Mouse (Mus musculus): Measurements from ENCODE around the gene Tmem11.
"Not testable (repeated sequence)": the region's sequence is repeated elsewhere in the genome, so short reads cannot be mapped to it uniquely, and the experiment has no call there.

The Tmem11 gene

DNA sequence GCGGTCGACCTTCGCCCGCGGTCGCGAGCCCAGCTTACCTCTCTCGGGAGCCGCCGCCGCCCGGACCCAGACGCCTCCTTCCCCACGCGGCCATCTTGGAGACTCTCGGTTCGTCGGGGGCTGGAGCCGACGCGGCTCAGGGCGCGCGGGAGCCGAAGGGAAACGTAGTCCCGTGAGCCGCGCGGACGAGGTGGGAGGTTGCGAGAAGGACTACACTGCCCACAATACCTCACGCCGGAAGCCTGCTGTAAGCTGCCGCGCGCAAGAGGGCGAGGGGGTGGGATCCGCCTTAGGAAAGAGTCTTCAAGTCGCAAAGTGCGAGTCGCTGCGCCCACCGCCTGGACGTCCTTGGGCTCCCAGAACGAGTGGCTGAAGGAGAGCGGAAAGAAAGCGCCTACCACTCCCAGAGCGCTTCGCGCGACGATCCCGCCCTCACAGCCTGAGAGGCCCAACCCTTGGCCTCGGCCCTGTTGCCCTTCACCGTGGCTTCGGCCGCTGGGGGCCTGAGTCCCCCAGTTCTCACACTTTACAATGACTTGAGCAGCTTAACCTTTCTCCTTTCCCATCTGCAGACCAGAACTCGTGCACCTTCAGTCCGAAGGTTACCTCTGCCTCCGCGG lies at the start of gene Tmem11:
Tmem11 (minus strand) TSS at position 598 of the 620 bp plus-strand sequence.
- DNase-seq: peak; percentile 94

GRCm38 (mm10) chr11:60927264-60927663 lies 48.2 kb upstream of the Tmem11 start:
- peak; percentile 91 for DNase-seq

DNA sequence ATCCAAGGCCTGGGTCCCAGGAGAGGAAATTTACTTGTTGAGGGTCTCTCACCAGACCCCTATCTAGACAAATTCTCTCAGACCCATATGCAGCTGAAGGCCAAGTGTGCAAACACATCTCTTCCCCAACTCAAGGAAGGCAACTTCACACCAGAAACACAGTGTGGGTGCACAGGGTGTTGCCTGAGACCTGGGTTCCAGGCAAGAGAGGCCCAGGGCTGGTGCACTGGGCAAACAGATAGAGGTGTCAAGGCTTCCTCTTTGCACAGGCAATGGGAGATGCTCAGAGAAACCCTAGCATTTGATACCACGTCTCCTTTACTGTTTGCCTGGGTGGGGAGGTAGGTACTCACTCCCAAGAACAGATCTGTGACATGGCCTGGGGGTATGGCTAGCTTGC lies 45.9 kb upstream of the Tmem11 start:
- DNase-seq: no peak

DNA sequence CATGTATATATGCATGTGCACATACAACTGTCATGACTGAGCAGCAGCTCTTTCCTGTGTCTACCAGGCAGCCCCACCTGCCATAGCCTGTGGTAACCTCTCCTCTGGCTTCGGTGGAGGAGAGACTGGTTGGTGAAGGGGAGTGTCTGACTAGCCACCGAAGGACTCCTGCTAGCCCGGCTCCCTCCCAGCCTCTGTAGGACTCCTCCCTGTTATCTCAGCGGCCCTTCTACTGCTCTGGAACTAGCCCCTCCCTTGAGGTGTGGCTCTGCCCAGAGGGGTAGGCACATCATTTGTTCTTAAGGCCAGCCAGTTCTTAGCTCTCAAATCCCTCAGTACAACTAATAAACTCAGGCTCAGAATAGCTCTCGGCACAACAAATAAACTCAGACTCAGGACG lies 45.4 kb upstream of the Tmem11 start:
- no peak for DNase-seq

DNA sequence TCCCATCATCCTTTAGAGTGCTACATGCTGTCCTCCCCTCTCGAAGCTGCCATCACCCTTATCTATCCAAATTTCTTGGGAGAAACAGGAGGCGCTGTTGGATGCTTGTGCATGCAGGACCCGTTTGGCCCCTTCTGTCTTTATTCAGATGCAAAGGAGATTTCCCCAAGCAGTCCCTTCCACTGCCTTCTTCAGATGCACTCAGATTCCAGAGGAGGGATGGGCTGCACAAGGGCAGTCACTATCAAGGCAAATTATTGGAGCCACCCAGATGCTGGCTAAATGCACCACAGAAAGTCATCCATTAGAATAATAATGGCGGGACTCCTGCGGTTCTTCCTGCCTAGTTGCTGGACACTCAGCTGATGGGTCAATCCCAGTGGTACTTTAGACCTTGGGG lies 43.9 kb upstream of the Tmem11 start:
- DNase-seq: no peak

DNA sequence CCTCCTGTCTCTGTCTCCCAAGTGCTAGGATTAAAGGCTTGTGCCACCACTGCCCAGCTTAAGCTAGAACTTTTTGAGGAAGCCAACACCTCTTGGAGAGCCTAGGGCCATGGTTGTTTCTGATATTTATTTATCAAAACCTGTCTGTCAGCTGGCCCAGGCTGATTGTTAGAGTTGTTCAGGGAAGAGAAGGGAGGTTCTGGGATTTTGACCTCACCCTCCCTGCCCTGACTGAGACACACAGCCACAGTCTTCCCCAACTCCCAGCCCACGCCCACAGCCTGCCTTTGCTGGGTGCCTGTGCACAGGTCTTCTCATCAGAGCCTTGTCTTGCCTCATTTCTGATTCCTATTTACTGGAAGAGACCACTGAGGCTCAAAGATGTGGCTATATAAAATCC lies 43.1 kb upstream of the Tmem11 start:
- no peak for DNase-seq

- DNase-seq: no peak
Measured at GRCm38 (mm10) chr11:60920021-60920420, 40.9 kb upstream of the Tmem11 start.

DNA sequence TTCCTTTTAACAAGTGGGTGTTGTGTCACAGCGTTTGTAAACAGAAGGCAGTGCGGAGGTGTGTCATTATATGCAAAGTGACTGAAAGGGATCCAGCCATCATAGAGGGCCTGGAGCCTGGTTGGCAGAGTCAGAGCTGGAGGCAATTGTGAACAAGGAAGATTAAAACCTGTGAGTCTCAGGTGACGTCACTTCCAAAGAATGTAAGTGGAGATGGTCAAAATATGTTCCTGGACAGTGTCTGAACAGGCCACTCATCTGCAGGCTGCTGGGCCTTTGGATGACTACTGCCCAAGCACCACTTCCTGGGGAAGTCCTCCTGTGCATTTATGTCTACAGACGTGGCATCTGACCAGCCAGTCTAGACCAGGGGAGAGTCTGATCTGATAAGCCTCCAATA lies 36.1 kb upstream of the Tmem11 start:
- DNase-seq: no peak

DNA sequence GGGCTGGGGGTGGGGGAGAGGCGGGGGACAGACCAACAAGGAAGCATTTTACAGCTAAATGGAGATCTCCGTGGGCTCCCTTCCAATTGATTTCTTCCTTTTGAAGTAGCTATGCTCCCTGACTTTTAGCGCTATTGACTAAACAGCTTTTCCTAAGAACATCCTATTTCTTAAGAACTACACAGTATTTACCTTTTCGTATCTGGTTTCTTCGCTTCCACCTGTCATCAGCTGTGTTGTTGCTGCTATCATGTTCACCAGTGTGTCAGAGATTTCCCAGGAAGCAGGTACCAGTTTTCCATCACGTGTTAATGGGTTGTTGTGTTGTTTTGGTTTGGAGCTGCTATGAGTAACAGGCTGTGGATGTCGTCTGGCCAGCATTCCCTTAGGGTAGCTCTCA lies 35.4 kb upstream of the Tmem11 start, which contains the start of gene Natd1:
Natd1 (minus strand) TSS at position 260 of the 400 bp plus-strand sequence.
- DNase-seq: no peak

DNA sequence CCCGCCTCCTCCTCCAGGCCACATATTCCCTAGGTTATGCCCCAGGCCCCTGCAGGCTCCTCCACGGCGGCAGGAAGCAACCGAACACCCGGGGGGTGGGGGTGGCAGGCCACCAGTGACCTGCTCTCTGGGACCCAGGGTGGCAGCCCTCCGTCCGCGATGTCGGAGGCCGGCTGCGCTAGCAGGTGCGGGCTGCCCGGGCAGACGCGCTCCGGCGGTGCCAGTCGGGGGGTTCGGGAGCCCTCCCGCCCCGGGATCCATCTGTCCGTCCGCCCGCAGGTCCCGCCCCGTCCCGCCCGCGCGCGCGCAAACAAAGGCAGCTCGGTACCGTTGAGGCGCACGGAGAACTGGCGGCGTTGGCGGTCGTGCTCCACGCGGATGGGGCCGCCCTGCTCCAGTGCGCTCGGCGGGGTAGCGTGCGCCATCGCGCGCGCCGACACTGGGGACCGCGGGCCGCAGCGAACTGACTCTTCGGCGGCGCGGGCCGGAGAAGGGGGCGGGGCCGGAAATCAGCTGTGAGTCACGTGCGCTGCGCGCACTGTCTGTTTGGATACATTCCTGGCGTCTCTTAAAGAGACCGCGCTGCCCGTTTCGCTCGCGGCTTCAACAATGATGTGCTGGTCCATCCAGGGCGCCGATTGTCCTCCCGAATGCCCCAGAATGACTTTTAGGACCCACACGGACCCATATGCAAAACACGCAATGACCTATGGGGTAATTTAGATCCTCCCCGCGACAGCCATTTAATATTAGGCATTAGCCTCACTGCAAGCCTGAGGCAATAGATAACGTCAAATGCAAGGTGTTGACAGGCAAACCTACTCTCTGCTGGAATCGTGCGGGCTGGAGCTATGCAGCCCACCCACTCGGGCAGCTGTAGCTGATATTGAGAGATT lies 34.5 kb upstream of the Tmem11 start:
- peak; percentile 94 for DNase-seq

DNA sequence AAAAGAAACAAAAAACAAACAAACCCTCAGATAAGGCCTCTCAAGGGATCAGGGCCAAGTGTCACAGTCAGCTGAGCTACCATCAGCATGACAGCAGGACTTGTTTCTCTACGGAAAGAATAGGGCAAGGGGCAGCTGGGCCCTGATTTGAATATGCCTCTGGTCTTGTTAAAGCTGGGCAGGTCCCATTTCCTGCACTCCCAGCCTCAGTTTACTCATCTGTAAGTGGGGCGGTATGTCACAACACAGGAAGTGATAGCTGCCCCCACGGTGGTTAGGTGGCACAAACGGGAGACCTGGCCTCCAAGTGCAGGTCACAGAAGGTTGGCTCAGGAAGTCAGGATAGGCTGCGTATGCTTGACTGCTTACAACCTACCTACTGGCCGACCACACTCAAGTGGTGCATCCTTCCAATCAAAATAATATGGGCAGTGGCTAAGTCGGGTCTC lies 33.5 kb upstream of the Tmem11 start:
- no peak for DNase-seq

DNA sequence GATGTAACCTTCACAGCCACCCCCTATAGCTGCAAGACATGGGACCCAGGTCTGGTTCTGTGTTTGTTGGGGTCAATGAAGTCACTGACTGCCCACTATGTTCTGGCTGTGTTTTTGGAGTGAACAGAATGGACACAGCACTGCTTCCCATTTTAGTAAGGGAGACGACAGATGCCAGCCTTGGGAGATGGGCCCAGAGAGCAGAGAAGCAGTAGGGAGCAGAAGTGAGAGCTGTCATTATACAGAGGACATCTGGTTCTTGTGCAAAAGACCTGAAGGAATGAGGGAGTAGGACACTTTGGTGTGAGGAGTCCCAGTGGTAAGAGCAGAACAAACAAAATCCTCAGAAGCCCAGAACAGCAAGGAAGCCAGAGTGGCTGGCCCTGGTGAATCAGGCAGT lies 30.6 kb upstream of the Tmem11 start:
- no peak for DNase-seq

GRCm38 (mm10) chr11:60908073-60908472 lies 29.0 kb upstream of the Tmem11 start:
- no peak for DNase-seq

DNA sequence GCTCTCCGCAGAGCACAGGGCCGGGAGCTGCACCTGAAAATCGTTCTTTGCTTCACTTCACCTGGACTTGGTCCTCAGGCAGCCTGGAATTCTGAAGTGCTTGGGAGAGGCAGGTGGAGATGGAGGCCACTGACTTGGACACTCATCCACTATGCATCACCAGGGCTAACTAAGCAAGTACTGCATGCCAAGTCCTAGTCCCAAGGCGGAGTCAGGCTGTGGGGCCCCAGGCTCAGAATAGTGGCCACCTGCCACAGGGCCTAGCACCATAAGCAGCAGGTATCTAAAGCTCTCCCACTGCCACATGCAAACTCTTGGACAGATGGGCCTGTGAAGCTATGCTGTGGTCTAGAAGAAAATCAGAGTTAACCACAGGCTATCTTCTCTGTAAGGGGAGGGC lies 27.4 kb upstream of the Tmem11 start:
- DNase-seq: no peak

DNA sequence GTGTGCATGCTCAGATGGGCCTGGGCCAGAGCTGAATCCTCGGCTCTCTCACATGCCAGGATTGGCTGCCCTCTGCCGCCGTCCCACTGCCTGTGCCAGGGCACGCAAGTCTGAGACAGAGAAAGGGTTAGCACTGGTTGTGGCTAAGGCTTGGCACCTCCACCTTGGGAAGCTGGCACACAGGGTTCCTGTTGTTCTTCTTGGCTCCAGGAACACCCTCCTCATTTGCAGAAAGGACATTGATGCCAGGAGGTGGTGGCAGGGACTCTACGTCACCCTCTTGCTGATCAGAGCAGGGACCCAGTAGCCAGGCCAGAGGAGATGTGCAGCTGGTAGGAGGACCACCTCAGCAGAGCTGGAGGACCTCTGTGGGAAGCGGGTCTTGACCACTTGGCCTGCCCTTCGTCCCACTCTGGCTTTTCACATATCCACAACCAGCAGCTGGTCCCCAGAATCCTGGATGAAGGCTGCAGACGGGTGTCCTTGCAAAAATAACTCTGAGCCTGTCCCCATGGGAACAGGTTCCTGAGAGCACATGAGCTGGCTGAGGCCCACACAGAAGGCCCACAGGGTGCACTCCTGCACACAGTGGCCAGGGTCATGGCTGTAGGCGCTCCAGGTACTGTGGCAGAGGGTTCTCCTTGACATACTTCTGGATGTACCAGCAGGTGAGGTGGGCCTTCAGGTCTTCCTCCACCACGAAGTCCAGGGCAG lies 26.5 kb upstream of the Tmem11 start:
- no peak for DNase-seq

DNA sequence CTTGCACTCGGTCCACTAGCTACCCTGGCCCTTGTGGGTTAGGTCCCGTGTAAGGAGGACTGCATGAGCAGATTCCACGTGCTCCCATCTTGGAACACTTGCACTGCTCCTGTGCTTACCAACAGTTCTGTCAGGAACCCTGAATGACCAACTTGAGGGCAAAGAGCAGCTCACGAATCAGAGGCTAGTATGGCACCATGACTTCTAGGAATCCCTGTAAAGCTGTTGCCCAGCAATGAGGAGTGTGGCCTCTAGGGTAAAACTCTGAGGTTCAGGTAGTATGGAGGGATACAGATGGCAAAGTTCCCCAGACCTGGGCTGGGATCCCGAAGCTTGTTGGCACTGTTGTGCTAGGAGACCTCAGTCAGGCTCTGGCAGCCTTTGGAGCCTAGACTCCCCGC lies 24.6 kb upstream of the Tmem11 start:
- no peak for DNase-seq

DNA sequence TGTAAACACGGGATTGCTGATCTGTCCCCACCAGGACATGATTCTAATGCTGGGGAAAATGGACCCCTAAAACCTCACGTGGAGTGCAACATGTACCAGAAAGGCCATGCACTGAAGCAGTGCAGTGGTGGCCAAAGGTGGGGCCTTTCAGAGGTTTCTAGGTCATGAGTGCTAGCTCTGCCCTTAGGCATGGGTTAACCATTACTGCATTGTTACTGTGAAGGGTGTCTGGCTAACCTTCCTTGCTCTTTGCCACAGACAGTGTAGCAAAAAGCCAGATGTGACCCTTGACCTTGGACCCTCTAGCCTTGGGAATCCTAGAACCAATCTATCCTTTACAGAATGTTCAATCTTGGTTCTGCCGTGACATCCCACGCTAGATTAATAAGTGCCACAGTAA lies 23.4 kb upstream of the Tmem11 start:
- DNase-seq: no peak

DNA sequence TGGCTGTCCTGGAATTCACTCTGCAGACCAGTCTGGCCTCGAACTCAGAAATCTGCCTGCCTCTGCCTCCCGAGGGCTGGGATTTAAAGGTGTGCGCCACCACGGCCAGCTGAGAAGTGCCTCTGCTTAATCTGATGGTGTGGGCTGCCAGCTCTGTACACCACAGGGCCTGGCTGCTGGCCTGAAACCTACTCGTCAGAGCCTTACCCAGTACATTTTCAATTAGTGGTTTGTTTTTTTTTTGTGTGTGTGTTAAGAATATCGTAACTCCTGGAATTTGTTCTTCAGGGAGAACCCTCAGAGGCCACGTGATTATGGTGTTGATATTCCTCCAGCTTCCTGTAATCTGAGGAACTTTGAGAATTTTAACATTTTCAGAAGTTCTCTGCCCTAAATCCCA lies 22.9 kb upstream of the Tmem11 start:
- no peak for DNase-seq

DNA sequence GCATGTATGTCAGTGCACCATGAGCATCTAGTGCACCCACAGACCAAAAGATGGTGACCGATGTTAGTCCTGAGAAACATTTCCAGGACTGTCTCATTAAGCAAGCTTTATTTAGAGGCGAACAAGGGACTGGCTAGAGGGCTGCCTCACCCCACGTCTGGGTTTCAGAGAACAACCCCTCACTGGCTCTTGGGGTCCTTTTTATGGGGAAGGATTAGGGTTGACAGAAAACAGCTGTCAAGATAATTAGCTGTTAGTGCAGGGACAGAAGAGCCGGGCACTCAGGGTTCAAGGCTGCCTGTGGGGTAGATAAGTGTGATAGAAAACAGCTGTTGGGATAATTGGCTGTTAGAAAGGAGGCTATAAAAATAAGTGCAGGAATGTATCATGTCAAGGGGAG lies 16.8 kb upstream of the Tmem11 start:
- no peak for DNase-seq

GRCm38 (mm10) chr11:60890744-60891143 lies 11.7 kb upstream of the Tmem11 start:
- no peak for DNase-seq

- DNase-seq: no peak
Measured at GRCm38 (mm10) chr11:60890286-60890685, 11.2 kb upstream of the Tmem11 start.

DNA sequence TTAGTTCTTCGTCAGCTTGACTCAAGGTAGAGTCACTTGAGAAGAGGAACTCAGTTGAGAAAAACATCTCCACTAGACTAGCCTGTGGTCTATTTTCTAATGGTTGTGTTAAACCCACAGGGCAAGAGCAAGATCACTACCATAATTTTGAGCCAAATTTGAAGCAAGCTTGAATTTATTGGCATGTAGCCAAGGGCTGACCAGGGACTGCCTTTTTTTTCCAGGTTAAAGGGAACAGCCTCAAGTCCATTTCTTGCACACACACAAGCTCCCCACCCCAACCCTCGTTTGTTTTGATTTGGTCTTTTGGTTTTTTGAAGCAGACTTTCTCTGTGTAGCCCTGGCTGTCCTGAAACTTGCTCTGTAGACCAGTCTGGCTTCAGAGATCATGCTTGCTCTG lies 10.8 kb upstream of the Tmem11 start:
- DNase-seq: no peak

- DNase-seq: not testable (repeated sequence)
Measured at GRCm38 (mm10) chr11:60886986-60887385, 7.9 kb upstream of the Tmem11 start.

- DNase-seq: no peak
Measured at GRCm38 (mm10) chr11:60882386-60882785, 3.3 kb upstream of the Tmem11 start.
